Mouse (Mus musculus) liver, adult (tissue): ENCODE data around the gene Vrtn.

ENCODE experiments used
- GATA4 ChIP-seq: IDR thresholded peaks from 2 replicates; pipeline ENCODE4 v1.6.1; 2014; ENCODE audit warnings: mild to moderate bottlenecking, low read length; ENCODE audit not compliant: insufficient replicate concordance

The Vrtn gene

DNA sequence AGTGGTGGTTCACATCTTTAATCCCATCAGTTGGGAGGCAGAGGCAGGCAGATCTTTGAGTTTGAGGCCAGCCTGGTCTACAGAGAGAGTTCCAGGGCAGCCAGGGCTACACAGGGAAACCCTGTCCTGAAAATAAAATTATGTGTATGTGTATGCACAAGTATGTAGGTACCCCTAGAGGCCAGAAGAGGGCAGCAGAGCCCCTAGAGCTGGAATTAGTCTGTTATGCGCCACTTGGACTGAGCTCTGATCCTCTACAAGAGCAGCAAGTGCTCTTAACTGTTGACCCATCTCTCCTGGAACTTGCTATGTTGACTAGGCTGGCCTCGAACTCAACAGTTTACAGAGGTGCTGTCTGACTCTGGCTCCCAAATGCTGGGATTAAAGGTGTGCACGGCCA, 29.7 kb downstream of the Vrtn start:
- TF ChIP-seq GATA4: no peak

DNA sequence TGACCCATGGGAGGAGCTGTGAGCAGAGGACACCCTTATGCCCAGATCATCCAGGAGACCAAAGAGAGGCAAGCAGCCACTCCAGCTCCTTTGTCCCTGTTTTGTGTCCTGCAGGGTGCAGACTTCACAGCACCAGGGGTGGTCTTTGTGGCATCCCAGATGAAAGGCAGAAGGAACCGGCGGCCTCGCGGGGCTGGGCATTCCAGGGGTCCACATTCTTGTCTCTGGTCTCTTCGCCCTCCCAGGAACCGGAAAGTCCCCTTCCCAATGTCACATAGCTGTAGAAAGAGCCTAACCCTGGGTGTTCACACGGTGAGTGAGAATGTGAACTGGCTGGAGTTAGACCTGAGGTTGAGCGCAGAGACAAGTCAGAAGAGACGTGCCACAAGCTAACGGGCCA, 30.8 kb downstream of the Vrtn start:
- no peak for TF ChIP-seq GATA4

DNA sequence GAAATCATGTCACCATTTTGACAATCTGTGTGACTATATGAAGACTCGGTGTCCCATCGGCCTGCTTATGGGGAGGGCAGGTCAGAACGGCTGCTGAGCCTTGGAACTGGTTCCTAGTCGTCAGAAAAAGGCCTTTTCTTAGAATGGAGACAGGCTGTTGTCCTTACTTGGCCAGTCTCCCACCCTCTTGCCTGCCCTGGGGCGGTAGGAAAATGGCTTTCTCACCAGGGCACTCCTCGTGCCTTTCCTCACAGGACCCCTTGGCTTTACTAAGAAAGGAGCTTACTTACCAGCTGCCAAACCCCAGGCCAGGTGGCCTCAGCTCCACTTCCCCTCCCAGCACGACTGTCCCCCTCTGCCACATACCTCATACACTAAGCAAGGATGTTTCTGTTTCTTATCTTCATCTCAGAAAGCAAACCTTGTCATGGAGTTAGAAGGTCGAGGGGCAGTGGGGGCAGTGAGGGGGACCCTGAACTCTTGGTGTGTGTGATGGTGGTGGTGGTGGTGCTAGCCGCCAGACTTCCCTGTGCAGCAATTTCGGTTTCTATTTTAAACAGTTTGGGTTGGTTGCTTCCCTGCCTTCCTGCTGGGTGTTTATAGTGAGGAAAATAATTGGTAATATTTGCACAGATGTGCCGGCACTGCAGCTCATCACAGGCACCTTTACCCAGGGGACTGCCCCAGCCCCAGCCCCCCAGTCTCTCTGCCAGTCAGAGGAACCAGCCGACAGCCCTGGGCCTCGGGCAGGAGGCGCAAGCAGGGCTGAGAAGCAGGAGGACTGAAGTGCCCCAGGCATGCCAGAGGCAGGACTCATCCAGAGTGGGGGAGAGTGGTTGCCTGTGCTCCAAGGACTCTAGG, 34.1 kb downstream of the Vrtn start:
- no peak for TF ChIP-seq GATA4

DNA sequence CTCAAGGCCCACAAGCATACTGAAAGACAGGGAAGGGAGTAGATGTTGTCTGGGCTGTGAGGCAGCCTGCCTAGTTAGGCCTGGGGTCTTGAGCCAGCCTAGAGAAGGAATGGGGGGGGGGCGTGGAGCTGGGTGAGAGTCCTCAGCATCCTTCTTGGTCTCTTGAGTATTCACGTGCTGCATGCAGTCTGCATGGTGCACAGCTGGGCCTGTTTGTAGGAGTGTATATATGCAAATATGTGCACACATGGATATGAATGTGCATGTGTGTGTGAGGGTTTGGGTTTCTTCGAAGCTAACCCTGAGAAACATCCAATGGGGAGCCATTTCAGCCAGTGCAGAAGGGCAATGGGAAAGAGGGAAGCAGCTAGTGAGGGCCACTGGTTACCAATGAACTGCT, 35.2 kb downstream of the Vrtn start:
- TF ChIP-seq GATA4: no peak

DNA sequence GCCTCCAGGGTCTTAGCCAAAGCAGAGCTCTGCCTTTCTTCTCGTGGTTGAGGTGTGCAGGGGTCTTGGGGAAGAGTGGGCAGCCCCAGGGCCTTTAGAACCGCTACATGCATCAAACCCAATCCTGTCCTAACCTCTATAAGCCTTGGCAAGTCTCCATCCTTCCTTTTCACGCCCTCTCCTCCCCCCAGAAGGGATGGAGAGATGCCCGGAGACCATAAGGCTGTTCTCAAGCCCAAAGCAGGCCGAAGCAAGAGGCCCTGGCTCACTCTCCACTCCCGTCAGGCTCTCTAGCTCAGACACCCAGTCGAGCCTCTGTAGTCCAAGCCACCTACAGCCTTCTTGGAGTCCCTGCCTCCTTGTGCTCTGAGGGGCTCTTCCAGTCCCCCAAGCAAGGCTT, 43.8 kb downstream of the Vrtn start:
- no peak for TF ChIP-seq GATA4

DNA sequence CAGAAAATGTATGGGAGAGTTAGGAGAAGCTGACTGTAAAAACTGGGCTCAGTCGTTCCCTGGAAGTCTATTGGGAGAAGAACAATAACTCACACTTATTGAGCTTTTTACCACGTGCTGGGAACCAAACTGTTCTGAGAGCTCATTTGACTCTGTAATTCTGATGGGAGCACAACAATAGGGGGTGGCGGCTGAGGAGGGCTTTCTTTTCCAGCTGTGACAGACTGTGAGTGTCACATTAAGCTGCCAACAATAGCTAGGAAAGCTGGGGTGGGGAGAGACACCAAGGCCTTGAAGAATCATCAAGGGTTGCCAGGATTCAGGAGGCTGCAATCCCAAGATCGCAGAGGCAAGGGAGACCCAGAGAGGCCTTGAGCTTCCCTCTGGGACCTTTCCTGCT, 45.4 kb downstream of the Vrtn start:
- no peak for TF ChIP-seq GATA4

DNA sequence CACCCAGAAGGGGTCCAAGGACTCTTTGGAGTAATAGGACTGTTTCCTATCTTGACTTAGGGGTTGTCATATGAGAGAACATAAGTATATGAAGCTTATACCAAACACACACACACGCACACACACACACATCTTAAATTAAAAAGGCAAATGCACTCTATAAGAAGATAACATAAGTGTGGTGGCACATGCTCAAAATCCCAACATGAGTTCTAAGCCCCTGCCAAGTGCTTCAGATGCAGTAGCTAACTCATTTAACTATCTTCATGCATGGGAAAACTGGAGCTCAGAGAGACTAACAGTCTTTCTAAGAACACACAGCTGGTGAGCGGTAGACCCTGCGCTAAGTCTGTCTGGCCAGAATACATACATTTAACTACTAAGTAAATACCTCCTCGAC, 46.7 kb downstream of the Vrtn start:
- TF ChIP-seq GATA4: no peak

DNA sequence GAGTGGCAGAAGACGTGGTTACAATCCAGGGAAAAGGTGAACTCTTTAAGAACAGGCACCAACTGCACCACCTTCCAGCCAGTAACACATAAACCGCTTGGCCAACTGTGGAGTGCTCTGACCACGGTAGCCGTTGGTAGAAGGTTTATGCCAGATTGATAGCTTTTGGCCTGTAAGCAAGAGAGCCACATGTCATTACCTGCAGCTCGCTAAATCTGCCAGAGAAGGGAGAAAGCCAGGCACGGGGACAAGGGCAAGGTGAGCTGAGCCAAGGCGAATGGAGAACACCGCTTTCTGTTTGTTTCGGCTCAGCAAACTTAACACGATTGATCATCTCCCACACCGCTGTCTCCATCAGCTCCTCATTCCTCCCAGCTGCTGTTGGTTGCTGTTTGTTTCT, 48.2 kb downstream of the Vrtn start:
- TF ChIP-seq GATA4: no peak

DNA sequence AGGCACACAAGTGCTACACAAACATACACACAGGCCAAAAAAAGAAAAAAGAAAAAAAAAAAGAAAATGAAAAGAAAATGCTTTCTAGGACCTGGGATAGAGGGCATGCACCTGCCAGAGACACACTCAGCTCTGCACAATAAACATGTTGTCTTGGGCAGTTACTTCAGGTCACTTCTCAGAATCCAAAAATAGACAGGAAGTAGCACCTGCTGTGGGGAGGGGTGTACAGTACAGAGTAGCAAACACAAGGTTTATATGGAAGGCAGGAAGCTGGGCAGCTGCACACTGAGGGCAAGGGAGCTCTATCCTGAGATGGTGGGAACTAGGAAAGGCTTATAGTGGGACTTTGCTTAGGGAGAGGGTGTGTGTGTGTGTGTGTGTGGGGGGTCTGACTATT, 50.5 kb downstream of the Vrtn start:
- TF ChIP-seq GATA4: no peak

DNA sequence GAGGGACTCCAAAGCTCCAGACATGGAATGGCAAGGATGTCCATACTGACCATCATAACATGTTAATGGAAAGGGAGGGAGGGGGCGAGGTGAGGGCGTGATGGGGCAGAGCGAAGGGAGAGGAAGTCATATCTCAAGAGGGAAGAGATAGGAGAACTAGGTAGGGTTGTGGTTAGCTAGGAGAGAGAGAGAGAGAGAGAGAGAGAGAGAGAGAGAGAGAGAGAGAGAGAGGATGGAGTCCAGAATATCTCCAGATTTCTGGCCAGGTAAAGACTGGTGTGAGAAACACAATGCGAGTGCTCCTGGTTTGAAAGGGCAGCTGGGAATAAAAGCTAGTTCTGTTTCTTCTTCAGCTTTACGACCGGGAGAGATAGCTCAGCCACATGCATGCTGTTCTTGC, 51.3 kb downstream of the Vrtn start:
- TF ChIP-seq GATA4: no peak

DNA sequence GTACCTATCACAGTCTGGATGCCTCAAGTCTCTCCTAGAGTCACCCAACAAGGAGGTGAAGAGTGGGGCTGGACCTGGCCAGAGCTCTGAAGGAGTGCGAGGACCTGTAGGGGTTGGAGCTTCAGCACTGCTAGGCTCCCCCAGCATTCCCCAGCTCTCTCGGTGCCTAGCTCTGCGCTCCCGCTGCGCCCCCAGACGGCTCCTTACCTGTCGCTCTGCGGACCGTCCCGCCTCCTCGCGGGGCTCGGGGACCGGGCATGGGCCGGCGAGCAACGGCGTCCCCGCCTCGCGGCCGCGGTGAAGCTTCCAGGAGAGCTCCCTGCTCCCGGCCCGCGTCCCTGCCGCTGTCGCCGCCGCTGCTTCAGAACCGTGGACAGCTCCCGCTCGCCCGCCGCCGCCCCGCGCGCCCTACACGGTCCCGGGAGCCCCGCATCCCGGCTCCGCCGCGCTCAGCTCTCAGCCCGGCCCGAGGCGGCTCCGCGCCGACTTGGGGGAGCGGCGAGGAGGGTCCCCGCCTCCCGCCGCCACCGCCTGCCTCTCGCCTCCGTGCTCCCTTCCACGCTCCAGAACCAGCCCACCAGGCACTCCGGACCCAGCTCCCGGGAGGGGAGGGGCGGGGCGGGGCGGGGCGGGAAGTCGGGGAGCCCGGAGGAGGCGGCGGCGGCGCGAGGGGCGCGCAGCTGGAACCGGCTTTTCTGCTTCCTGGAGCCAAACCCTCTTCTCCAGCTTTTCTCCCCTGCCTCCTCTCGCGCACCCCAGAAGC, 57.7 kb downstream of the Vrtn start, which contains the start of gene Syndig1l:
Gene Syndig1l, minus strand, starts transcription at position 513 of the 763 bp plus-strand sequence.
- TF ChIP-seq GATA4: no peak
